Mouse (Mus musculus) cerebellum, postnatal 10 days (tissue): ENCODE results near the gene Wbp2.
A peak's percentile ranks its signal among the peaks of the same experiment; 100 is the strongest.
"Not testable (repeated sequence)": the region's sequence is repeated elsewhere in the genome, so short reads cannot be mapped to it uniquely, and the experiment has no call there.

Experiments
- DNase-seq, 2 experiments: peaks; one replicate each; pipeline ENCODE4 v3.0.0; 2021; ENCODE audit warnings: mixed read lengths in 2 of 2

The Wbp2 gene

DNA sequence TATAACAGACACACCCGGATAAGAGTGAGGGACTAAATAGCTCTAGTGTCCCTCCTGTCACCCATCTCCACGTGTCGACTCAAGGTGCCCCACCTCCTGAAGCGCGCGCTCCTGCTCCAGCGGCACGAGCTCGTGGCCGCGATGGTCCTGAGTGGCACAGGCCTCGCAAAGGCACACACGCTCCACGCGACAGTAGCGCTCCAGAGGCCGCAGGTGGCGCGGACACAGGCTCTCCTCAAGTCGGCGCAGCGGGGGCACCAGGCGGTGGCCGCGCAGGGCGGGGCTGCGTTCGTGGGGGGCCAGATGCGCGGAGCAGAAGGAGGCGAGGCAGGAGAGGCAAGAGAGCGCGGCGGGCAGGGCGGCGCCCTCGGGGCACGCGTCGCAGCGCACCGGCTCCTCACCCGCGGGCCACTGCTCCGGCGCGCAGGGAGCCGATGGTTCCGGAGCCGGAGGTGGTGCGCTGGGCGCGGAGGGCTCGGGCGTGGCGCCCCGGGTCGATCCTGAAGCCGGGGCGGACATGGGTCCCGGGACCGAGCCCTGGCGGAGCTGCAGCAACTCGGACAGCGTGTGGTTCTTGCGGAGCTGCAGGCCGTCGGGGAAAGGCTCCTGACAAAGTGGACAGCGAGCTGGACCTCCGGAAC lies 22.8 kb upstream of the Wbp2 start:
- DNase-seq: peak; percentile 44 to 49

DNA sequence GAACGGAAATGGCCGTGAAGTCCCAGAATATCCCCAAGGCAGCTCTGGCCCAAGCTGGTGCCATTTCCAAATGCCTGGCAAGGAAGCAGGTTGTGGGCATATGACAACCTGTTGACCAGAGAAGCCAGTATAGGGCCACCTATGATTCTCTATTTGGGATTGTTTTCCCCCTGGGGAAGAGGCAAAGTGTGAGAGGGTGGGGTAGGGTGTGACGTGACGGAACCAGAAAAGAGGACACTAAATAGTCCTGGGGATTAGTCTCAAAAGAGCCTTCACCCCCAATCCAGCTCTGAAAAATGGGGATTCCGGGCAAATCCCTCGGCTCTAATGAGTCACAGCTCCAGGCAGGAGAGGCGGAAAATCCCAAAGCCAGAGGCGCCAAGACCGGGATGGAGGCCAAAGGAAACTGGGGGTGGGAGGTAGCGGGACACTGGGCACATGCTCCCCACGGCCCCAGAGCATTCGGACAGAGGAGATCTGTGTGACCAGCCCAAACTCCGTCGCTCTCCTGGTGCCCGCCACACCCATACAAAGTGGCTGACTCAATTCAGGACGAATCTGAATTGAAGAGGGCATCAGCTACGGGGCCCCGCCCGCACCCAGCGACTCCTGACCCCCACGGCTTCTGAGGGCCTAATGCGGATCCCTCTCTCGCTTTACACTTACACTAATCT lies 21.8 kb upstream of the Wbp2 start:
- DNase-seq: peak; percentile 46 to 59

DNA sequence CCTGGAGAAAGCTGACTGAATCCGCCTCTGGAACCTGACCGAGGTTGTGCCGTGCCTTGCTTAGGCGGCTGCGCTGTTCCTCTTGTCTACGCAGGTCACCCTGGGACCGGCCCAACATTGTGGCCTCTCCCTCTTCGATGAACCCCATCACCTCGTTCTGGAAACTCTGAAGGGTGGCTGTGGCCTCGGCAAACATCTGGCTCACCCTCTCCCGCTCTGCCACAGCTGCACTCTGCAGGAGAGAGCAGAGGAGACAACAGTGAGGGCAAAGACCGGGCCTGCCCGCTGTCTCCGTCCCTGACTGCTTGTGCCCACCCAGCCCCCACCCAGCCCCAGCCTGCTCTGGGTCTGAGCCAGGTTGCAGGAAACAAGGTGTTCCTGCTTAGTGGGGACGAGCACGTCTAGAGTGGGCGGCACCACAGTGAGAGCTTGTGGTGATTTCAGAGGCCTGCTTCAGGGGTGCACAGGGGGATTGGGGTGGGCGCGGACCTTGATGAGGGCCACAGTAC lies 21.0 kb upstream of the Wbp2 start:
- DNase-seq: no peak

DNA sequence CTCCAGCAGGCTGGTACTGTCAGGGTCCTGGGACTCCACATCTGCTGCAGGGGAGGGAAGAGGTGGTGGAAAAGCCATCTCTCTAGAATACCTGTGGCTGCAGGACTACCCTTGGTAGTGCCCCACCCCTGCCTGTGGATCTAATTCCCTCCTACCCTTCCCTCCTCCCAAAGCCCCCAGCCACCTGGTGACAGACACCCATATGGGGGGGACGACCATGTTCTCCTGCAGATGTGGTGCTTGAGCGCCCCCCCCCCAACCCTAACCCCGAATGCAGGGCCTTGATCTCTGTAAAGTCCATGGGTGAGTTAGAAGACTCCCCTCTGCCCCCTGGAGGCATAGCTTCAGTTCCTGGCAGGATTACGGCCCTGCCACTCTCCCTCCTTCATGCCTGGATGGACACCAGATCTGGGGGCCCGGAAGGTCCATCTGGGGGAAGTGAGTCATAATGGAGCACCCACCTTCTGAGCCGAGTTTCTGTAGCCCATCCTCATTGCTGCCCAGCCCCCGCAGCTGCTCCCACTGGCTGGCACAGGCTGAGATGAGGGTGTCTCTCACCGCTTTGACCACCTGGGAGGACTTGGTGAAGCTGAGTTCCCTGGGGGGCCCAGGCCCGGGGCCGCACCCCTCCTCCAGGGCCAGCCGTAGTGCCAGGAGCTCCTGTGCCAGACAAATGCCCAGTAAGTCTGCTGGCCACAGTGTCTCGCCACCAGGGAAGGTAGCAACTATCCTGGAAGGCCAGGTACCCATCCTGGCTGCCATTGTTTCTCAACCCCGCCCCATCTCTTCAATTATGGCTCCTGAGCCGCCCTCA lies 20.4 kb upstream of the Wbp2 start:
- DNase-seq: peak in 1 of 2 experiments; percentile 23

DNA sequence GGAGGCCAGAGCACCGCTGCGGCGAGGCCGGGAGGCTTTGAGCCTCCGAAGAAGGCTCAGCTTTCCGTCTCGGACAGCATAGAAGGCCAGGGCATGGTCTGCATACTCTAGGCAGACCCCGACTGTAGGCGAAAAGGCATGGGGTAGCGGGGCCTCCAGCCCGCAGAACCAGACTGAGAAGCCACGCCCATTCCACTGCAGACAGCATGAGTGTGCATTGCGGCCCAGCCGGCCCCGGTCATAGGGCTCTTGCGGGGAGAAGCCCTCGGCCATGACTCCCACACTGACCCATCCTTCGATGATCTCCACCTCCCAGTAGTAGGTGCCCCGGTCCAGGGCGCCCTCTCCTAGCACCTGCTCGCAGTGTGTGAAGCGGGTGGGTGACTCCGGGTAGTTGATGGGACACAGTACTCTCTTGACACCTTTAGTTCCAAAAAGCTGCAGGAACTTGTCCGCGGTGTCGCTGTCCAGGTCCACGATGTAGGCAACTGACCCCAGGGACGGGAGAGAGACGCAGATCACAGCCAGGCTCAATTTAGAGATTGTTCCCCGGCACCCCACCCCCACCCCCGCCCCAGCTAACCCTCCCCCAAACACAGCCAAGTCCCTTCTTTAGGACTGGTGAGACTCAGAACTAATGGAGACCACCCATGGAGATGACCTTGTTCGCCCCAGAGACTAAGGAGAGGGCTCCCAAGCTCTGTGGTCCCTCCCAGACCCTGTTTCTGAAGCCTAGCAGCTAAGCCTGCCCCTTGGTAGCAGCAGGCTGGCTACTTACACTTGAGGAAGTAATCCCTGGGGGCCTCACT lies 19.6 kb upstream of the Wbp2 start:
- no peak for DNase-seq

DNA sequence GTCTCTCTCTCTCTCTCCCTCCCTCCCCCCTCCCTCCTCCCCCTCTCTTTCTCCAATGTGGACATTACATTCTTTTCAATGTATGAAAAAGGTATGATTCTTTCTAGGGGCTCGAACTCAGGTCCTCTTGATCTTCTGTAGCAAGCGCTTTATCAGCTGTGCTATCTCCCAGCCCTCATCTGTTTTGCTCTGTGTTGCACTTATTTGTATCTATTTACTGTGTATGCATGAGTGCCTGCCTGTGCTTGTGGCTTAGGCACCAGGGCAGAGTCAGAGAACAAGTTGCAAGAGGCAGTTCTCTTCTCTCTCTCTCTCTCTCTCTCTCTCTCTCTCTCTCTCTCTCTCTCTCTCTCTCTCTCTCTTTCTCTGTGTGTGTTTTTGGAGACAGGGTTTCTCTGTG lies 18.3 kb upstream of the Wbp2 start:
- DNase-seq: no peak

DNA sequence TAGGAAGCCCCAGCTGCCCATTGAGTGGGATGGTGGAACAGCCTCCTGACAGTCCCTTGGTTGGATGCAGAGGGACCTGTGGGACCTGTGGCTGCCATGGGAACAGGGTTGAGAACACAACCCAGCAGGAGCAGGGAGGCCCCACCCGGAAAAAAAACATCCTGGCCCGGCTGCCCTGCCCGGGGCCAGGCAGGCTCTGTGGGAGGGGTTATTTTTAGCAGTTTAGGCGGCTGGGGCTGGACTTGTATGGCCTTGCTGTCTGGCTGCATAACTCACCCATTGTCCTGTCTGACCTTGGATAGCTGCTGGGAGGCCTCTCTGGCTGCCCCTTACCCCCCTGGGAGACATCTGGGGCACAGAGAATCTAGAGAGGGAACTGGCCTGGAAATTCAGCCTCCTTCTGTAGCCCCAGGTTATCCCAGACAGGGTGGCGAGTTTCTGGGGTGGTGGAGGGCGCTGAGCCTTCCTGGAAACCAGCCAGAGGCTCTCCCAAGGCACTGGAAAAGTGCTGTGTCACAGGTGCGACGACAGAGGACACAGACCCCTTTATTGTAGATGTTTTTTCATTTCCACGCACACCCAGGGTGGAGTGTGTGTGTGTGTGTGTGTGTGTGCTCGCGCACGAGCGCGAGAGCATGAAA lies 17.3 kb upstream of the Wbp2 start:
- no peak for DNase-seq

DNA sequence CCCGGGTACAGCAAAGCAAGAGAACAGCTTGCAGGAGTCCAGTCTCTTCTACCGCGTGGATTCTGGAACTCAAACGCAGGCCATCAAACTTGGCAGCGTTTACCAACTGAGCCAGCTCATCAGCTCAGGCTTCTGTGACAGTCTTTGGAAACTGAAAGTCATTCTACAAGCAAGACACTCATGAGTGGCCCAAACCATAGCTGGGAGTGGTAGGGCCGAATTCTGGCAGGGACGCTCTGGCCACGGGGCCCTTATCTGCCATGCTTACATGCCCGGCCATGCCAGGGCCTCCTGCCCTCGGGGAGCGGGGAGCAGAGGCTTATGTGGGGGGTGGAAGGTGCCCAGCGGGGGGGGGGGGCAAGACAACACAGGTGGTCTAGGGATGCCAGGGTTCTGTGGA lies 16.8 kb upstream of the Wbp2 start:
- DNase-seq: no peak

DNA sequence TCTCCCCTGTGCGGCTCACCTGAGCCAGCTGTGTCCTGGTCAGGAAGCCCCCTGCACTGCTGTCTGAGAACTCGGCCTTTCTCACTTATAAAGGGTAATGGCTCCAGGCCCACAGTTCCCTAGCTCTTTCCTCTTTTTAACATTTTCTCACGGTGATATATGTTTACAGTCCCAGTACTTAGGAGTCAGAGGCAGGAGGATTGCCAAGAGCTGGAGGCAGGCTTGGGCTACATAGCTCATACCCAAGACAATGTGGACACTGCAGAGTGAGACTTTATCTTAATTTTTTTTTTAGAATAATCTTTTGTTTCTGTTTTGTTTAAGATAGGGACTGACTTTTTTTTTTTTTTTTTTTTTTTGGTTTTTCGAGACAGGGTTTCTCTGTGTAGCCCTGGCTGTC lies 15.7 kb upstream of the Wbp2 start:
- no peak for DNase-seq

DNA sequence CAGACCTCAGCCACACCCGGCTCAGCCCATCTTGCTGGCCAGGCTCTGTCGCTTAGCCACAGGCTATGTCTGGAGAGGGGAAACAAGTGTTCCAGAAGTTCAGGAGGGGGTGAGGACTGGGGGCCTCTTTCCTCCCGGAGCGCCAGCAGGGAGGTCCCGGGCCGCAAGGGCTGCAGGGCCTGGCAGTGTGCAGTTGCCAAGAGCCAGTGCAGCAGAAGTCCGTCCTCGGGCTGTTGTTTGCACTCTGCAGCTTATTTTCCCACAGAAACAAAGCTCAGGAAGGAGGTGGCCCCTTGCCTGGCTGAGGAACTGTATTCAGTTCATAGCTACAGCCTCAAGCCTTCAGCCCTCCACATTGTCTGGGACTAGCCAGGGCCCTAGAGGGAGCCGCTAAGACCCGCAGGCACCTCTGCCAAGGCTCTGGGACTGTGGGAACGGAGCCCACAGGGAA lies 15.2 kb upstream of the Wbp2 start:
- DNase-seq: peak; percentile 45 to 53

DNA sequence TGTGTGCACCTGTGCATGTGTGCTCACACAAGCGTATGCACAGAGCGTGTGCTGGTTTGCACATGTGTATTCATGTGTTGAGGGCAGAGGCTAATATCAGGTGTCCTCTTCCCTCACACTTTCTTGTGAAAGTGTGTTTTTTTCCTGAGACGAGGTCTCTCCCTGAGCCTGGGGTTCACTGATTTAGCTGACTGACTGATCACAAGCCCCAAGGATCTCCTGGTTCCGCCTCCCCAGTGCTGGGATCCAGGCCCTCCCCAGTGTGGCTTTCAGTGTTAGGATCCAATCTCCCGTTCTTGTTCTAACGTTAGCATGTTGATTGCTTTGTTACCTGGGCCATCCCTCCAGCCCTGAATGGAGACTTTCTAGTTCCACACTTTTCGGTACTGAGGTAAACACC lies 14.0 kb upstream of the Wbp2 start:
- no peak for DNase-seq

DNA sequence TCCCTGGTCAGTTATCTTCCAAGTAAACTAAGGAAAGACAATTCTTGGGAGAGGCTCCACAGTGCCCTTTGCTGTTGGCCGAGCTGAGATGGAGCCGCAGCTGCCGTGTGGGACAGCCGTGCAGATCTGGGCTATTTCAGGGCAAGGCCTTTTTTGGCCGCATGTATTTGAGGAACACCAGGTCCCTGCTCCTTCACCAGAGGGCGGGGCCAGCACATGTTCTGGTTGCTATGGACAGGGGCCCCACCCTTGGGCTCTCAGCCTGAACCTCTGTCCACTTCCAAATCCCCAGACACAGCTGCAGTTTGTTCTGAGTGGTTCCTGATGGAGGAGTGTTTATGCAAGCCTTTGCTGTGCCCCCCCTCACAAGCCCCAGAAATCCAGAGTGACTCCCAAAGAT lies 13.6 kb upstream of the Wbp2 start:
- DNase-seq: no peak

DNA sequence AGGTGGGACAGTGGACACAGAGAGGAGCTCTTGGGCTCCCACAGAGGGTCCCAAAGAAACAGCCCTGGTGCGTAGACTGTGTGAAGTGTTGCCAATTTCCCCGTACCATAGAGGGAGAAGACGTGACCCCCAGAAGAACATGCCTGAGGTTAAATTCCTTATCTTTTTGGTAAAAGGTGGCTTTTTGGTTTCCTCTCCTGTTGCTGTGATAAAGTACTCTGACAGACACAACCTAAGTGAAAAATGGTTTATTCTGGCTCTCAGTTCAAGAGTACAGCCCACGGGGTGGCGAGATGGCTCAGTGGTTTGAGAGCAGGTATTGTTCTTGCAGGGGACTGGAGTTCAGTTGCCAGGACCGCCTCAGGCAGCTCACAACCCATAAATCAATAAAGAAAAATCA lies 12.7 kb upstream of the Wbp2 start:
- DNase-seq: no peak

DNA sequence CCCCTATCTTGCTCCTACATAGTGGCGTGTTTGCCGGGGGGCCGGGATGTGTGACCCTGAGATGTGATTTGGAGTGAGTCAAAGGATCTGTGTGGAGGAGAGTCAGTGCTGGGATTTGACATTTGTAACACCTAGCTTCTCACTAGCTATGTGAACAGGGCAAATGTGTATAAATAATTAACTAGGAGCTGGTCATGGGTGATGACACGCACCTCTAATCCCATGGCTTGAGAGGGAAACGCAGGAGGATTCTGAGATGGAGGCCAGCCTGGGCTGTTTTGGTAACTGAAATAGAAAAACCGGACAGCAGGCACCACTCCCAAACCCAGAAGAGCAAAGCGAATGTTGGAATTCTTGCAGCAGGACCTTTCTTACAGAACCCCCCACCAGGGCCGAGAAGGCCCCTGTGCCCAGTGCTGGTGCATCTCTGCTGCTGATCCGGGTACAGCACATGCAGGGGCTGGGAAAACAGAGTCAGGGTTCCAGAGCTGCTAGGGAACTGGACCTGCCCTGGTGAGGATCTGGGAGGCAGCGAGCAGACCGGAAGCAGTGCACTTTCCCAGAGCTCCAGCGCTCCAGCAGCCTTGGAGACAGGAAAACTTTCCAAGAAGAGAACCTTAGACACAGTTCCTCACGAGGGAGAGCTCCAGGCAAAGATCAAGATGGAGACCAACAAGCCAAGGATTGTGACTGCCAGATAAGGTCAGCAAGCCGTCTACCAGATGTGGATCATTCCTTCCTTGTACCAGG lies 12.1 kb upstream of the Wbp2 start:
- no peak for DNase-seq

DNA sequence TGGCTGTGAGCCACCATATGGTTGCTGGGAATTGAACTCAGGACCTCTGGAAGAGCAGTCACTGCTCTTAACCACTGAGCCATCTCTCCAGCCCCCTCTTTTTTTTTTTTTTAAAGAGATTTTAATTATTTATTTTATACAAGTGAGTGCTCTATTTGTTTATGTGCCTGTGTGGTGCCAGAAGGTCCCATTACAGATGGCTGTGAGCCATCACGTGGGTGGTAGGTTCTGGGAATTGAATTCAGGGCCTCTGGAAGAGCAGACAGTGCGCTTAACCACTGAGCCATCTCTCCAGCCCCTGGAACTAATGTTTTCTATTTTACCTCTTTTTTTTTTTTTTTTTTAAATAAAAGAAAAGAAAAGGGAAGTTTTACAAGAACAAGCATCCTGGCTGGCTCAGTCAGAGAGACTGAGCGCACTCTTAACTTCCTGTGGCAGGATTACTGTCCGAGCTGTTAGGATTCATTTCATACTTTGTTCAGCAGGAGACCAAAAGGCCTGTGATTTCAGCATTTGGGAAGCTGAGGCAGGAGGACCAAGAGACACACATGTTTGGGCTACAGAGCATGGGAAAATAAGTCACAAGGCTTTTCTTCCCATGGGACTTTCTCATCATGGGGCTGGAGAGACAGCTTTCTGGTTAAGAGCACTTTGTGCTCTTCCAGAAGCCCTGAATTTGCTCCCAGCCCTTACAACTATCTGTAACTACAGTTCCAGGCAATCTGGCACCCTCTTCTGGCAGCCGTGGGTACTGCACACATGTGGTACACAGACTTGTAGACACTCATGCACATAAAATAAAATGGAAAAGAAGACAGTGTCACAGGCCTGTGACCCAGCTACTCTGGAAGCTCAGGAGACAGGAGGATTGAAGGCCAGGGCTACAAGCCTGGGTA lies 9.7 kb upstream of the Wbp2 start:
- DNase-seq: peak in 1 of 2 experiments; percentile 52

DNA sequence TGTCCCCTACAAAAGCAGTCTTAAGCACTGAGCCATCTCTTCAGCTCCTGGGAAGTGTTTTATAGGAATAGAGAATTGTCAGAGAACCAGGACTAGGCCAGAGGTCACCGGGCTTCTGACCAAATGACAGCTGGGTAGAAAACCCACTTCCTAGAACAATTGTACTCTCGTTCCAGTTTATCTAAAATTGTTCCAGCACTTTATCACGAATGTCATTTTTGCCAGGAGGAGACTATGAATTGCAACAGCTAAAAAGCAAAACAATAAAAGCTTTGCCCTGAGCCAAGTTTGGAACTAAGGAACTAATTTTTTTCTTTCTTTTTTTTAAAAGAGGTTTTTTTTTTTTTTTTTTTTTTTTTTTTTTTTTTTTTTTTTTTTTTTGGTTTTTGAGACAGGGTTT lies 8.8 kb upstream of the Wbp2 start:
- no peak for DNase-seq

DNA sequence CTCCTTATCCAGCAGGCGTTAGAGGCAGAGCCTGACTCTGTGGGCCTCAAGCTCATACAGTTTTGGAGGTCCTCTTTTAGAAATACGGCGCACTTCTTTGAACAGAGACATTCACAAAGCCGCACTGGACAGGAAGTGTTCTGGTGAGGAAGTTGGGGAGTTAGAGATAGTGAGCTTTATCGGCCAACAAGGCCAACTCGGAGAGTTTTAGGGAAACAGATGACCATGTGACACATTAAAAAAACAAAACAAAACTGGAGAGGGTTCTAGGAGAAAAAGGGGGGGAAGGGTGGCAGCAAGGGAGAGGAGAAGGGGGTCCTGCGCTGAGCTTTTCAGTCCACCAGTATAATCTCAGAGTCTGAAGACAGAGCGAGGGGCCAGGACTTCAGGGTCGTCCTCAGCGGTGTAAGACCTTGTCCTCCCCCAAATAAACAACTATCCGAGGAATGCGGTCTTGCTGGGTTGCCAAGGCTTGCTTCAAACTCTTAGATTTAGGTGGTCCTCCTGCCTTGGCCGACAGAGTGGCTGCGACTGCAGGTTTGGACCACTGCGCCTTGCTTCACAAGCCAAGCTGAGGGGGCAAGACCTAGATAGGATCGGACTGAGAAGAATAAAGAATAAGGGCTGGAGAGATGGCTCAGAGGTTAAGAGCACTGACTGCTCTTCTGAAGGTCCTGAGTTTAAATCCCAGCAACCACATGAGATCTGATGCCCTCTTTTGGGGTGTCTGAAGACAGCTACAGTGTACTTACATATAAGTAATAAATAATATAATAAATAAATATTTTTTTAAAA lies 7.2 kb upstream of the Wbp2 start:
- no peak for DNase-seq

DNA sequence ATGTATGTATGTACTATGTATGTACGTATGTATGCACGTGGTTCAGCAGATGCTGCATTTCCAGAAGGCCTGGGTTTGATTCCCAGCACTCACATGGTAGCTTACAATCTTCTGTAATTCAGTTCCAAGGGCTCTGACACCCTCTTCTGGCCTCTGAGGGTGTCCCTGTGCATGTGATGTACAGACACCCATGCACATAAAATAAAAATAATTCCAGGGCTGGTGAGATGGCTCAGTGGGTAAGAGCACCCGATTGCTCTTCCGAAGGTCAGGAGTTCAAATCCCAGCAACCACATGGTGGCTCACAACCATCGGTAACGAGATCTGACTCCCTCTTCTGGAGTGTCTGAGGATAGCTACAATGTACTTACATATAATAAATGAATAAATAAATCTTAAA lies 6.2 kb upstream of the Wbp2 start:
- not testable (repeated sequence) for DNase-seq

DNA sequence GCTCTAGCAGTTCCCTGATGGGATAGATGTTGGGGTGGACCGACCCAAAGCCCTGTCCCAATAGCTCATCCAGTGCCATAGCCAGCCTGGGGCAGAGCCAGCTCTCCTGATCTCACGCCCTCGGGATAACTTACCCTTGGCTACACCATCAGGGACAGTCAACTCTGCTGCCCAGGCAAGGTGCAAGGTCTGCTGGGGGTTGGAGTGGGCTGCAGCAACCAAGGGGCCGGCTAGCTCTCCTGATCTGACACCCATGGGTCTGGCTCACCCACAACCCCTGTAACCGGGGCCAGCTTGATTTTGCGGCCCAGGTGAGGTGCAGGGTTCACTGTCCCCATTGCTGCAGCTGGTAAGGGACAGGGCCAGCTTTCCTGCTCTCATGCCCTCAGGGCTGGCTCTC lies 4.8 kb upstream of the Wbp2 start:
- DNase-seq: no peak

DNA sequence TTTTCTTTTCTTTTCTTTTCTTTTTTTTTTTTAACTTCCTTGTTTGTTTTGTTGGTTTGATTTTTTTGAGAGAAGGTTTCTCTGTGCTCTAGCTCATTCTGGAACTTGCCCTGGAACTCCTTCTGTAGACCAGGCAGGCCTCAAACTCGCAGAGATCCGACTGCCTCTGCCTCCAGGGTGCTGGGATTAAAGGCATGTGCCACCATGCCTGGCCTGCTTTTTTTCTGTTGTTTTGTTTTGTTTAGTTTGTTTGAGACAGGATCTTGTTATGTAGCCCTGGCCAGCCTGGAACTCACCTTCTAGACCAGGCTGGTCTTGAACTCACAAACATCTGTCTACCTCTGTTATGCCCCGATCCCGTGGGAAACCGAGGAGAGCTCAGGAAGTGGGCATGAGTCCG lies 2.8 kb upstream of the Wbp2 start:
- no peak for DNase-seq
